Mouse (Mus musculus) neural tube, embryonic 12.5 days (tissue): ENCODE results near the gene 1700009N14Rik. TPM values are rescaled to one million over a fixed set of nuclear protein-coding genes. Genes with fewer than 3 reads are reported as not detected.

Experiments
- ATAC-seq: fragments of 200-750 bp; cut with Nextera tagmentation; 2 replicates; pipeline ENCODE4 v1.8.0; 2017; ENCODE audit warnings: low read depth, mild to moderate bottlenecking, moderate TSS enrichment, moderate library complexity; ENCODE audit not compliant: low FRiP score
- H3K27ac ChIP-seq: fragments of 300-500 bp; sonication (generic); 2 replicates; pipeline ENCODE4 v1.5.1; 2016
- H3K27me3 ChIP-seq: fragments of 300-500 bp; sonication (generic); replicated peaks from 2 replicates; pipeline ENCODE4 v1.6.1; 2016; ENCODE audit warnings: mild to moderate bottlenecking
- H3K36me3 ChIP-seq: fragments of 300-500 bp; sonication (generic); 2 replicates; pipeline ENCODE4 v1.6.1; 2016; ENCODE audit warnings: mild to moderate bottlenecking
- H3K4me1 ChIP-seq: fragments of 300-500 bp; sonication (generic); 2 replicates; pipeline ENCODE4 v1.6.1; 2016
- H3K4me2 ChIP-seq: fragments of 300-500 bp; sonication (generic); replicated peaks from 2 replicates; pipeline ENCODE4 v1.6.1; 2016; ENCODE audit warnings: mild to moderate bottlenecking
- H3K4me3 ChIP-seq: fragments of 300-500 bp; sonication (generic); 2 replicates; pipeline ENCODE4 v1.5.1; 2016
- H3K9ac ChIP-seq: fragments of 300-500 bp; sonication (generic); 2 replicates; pipeline ENCODE4 v1.6.1; 2016; ENCODE audit warnings: mild to moderate bottlenecking
- H3K9me3 ChIP-seq: fragments of 300-500 bp; sonication (generic); 2 replicates; pipeline ENCODE4 v1.6.1; 2016; ENCODE audit warnings: mild to moderate bottlenecking
- WGBS: fragments of 180-500 bp; shearing (Covaris S2); methylation state at CpG from one replicate; pipeline ENCODE4 v1.1.7; 2016; 5-methylcytosine and 5-hydroxymethylcytosine counted together
- polyA plus RNA-seq: library from polyadenylated mRNA; unstranded; fragments of >200 nt; fragmentation: Nextera tagmentation; extraction: Ambion mirVana; gene quantifications from 2 replicates; pipeline ENCODE4 v1.2.1, GENCODE M21; 2016

Gene 1700009N14Rik
- polyA plus RNA-seq = not detected in 2 replicates

- H3K4me3 ChIP-seq = no peak within 1 kb of the TSS
- H3K9ac ChIP-seq = no peak within 1 kb of the TSS
- WGBS = 72% methylated on average over 3 of the region's 3 CpGs
- ATAC-seq = no peak
- no peak within 1 kb of the TSS for H3K4me2 ChIP-seq
- H3K9me3 ChIP-seq = no peaks in the 10 kb centered on the region
- no peaks in the 10 kb centered on the region for H3K4me1 ChIP-seq
- H3K27ac ChIP-seq = no peak within 1 kb of the TSS
- H3K27me3 ChIP-seq = no peaks in the 10 kb centered on the region
- no peaks in the 10 kb centered on the region for H3K36me3 ChIP-seq
Measured at GRCm38 (mm10) chr4:39450069-39450468, at the start of gene 1700009N14Rik. Gene 1700009N14Rik, plus strand, starts transcription at chr4:39450295.

- H3K4me1 ChIP-seq = no peaks in the 10 kb centered on the region
- H3K27me3 ChIP-seq = no peaks in the 10 kb centered on the region
- H3K4me2 ChIP-seq = no peak overlapping the region
- no peaks in the 10 kb centered on the region for H3K36me3 ChIP-seq
- no peaks in the 10 kb centered on the region for H3K9me3 ChIP-seq
- WGBS = 91% methylated on average over 2 of the region's 2 CpGs
- H3K9ac ChIP-seq = no peak overlapping the region
- no peak overlapping the region for H3K4me3 ChIP-seq
- ATAC-seq = no peak
- no peak overlapping the region for H3K27ac ChIP-seq
Measured at GRCm38 (mm10) chr4:39437870-39438367, 12.2 kb upstream of the 1700009N14Rik start.

GRCm38 (mm10) chr4:39474291-39474690, 24.2 kb downstream of the 1700009N14Rik start:
- Histone ChIP-seq H3K9me3 (no peaks in the 10 kb centered on the region), H3K4me2 (no peak overlapping the region), H3K4me3 (no peak overlapping the region), H3K36me3 (no peaks in the 10 kb centered on the region), H3K27me3 (no peaks in the 10 kb centered on the region), H3K4me1 (no peaks in the 10 kb centered on the region), H3K9ac (no peak overlapping the region), H3K27ac (no peak overlapping the region)
- WGBS = 70% methylated on average over 2 of the region's 2 CpGs
- 0 out of 2 replicates have a peak, but pooled peaks have one; percentile 44 for ATAC-seq

- no peak overlapping the region for H3K27ac ChIP-seq
- ATAC-seq = no peak
- H3K4me3 ChIP-seq = no peak overlapping the region
- no peaks in the 10 kb centered on the region for H3K27me3 ChIP-seq
- no peaks in the 10 kb centered on the region for H3K9me3 ChIP-seq
- H3K9ac ChIP-seq = no peak overlapping the region
- no peaks in the 10 kb centered on the region for H3K4me1 ChIP-seq
- H3K36me3 ChIP-seq = no peaks in the 10 kb centered on the region
- no peak overlapping the region for H3K4me2 ChIP-seq
- 90% methylated on average over 8 of the region's 8 CpGs for WGBS
Measured at GRCm38 (mm10) chr4:39486393-39486792, 36.3 kb downstream of the 1700009N14Rik start.

- WGBS = 50% methylated on average over 1 of the region's 1 CpGs
- Histone ChIP-seq H3K4me1 (no peaks in the 10 kb centered on the region), H3K36me3 (no peaks in the 10 kb centered on the region), H3K4me3 (no peak overlapping the region), H3K9ac (no peak overlapping the region), H3K27ac (no peak overlapping the region), H3K27me3 (no peaks in the 10 kb centered on the region), H3K4me2 (no peak overlapping the region), H3K9me3 (no peaks in the 10 kb centered on the region)
- no peak for ATAC-seq
Measured at GRCm38 (mm10) chr4:39493596-39493995, 43.5 kb downstream of the 1700009N14Rik start.

GRCm38 (mm10) chr4:39495875-39496274, 45.8 kb downstream of the 1700009N14Rik start:
- ATAC-seq = no peak
- no peak overlapping the region for H3K9ac ChIP-seq
- H3K4me3 ChIP-seq = no peak overlapping the region
- 85% methylated on average over 1 of the region's 1 CpGs for WGBS
- H3K27me3 ChIP-seq = no peaks in the 10 kb centered on the region
- no peak overlapping the region for H3K4me2 ChIP-seq
- no peaks in the 10 kb centered on the region for H3K9me3 ChIP-seq
- no peaks in the 10 kb centered on the region for H3K36me3 ChIP-seq
- no peaks in the 10 kb centered on the region for H3K4me1 ChIP-seq
- H3K27ac ChIP-seq = no peak overlapping the region
